Mouse (Mus musculus) heart, embryonic 12.5 days (tissue): ENCODE data around the gene Slc39a5. TPM values are rescaled to one million over a fixed set of nuclear protein-coding genes. Genes with fewer than 3 reads are reported as not detected.
A peak's percentile ranks its signal among the peaks of the same experiment; 100 is the strongest.

Experiments used
- ATAC-seq: fragments of 200-750 bp; cut with Nextera tagmentation; 2 replicates; pipeline ENCODE4 v1.8.0; 2017; ENCODE audit warnings: moderate TSS enrichment, moderate library complexity; ENCODE audit not compliant: insufficient number of reproducible peaks, low FRiP score
- H3K27ac ChIP-seq: fragments of 300-500 bp; sonication (generic); 2 replicates; pipeline ENCODE4 v1.5.1; 2016; ENCODE audit warnings: mild to moderate bottlenecking, moderate library complexity; ENCODE audit not compliant: poor library complexity, severe bottlenecking
- H3K27me3 ChIP-seq: fragments of 300-500 bp; sonication (generic); replicated peaks from 2 replicates; pipeline ENCODE4 v1.6.1; 2016; ENCODE audit warnings: mild to moderate bottlenecking, moderate library complexity
- H3K36me3 ChIP-seq: fragments of 300-500 bp; sonication (generic); 2 replicates; pipeline ENCODE4 v1.6.1; 2016; ENCODE audit warnings: mild to moderate bottlenecking, moderate library complexity
- H3K4me1 ChIP-seq: fragments of 300-500 bp; sonication (generic); replicated peaks from 2 replicates; pipeline ENCODE4 v1.6.1; 2016; ENCODE audit warnings: mild to moderate bottlenecking
- H3K4me2 ChIP-seq: fragments of 300-500 bp; sonication (generic); 2 replicates; pipeline ENCODE4 v1.6.1; 2016; ENCODE audit warnings: mild to moderate bottlenecking, moderate library complexity
- H3K4me3 ChIP-seq: fragments of 300-500 bp; sonication (generic); 2 replicates; pipeline ENCODE4 v1.5.1; 2016; ENCODE audit warnings: mild to moderate bottlenecking
- H3K9ac ChIP-seq: fragments of 300-500 bp; sonication (generic); 2 replicates; pipeline ENCODE4 v1.6.1; 2016; ENCODE audit warnings: mild to moderate bottlenecking, moderate library complexity
- H3K9me3 ChIP-seq: fragments of 300-500 bp; sonication (generic); replicated peaks from 2 replicates; pipeline ENCODE4 v1.6.1; 2016; ENCODE audit warnings: mild to moderate bottlenecking, moderate library complexity
- WGBS: fragments of 180-500 bp; shearing (Covaris S2); methylation state at CpG from one replicate; pipeline ENCODE4 v1.1.7; 2016; 5-methylcytosine and 5-hydroxymethylcytosine counted together
- polyA plus RNA-seq: library from polyadenylated mRNA; unstranded; fragments of >200 nt; fragmentation: Nextera tagmentation; extraction: Ambion mirVana; gene quantifications from 2 replicates; pipeline ENCODE4 v1.2.1, GENCODE M21; 2016

Gene Slc39a5
- polyA plus RNA-seq, 1 experiment from 2014 or later = 0.42 TPM

DNA sequence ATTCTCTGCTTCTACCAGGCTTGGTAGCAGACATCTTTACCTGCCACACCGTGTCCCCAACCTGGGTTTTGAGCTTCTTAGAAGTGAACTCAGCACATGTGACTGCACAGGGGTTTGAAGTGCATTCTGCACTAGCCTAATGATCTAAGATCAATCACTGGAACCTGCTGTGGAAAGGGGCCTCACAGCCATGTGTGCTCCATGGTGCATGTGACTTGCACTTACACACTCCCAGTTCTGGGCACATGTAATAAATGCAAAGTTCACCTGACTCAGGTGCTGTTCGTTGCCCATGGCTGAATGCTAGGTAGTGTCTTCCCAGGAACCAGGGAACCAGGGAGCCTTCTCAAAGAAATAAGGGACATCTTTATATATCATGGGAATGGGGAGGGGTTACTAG lies 32.4 kb upstream of the Slc39a5 start:
- no peak for ATAC-seq
- peaks cover 83% of the 10 kb centered on the region for H3K36me3 ChIP-seq
- WGBS = 92% methylated on average over 2 of the region's 2 CpGs

DNA sequence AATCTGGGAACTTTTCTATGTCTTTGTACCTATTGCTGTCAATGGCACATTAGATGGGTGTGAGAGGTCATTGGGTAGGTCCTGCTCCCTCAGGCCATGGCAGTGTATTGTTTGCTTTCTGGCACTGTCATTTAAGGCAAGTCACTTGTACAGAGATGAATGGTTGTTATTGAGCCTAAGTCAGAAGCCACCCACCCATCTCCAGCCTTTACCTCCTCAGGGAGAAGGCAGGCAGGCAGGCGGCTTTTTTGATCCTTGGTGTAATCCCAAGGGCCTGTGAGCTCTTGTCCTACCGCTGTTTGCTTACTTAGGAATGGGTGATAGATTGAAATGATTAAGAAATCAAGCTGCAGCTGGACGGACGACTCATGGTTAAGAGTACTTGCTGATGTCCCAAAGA lies 28.4 kb upstream of the Slc39a5 start:
- H3K4me3 ChIP-seq = no peak overlapping the region
- no peak overlapping the region for H3K4me2 ChIP-seq
- H3K27ac ChIP-seq = no peak overlapping the region
- no peaks in the 10 kb centered on the region for H3K9me3 ChIP-seq
- WGBS = 84% methylated on average over 4 of the region's 4 CpGs
- peaks cover 63% of the 10 kb centered on the region for H3K36me3 ChIP-seq
- no peaks in the 10 kb centered on the region for H3K27me3 ChIP-seq
- H3K4me1 ChIP-seq = peaks cover 5% of the 10 kb centered on the region
- no peak for ATAC-seq
- H3K9ac ChIP-seq = no peak overlapping the region

More for the DNA sequence above, 32.4 kb upstream of the Slc39a5 start:
- H3K9ac ChIP-seq = no peak overlapping the region
- no peak overlapping the region for H3K4me2 ChIP-seq
- H3K9me3 ChIP-seq = no peaks in the 10 kb centered on the region
- no peaks in the 10 kb centered on the region for H3K27me3 ChIP-seq
- no peak overlapping the region for H3K27ac ChIP-seq
- no peak overlapping the region for H3K4me3 ChIP-seq
- H3K4me1 ChIP-seq = peaks cover 13% of the 10 kb centered on the region; the same call in 1 of the 2 replicates

DNA sequence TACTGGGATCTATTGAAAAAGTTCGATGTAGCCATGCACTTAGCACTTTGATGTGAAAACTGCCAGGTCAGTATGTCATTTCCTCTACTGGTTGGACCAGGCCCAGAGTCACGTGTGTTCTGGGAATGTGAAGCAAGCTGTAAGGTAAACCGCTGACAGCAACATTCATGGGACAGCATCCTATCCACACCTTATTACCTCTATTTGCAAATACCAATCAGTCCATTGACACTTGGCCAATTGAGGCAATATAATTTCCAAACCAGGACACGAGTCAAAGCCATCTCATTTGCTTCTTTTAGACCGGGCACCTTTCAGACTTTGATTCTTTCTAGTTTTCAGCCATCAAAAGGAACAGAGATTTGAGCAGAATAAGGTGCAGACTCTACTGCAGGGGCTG lies 28.0 kb upstream of the Slc39a5 start:
- ATAC-seq = no peak
- H3K27me3 ChIP-seq = no peaks in the 10 kb centered on the region
- H3K4me1 ChIP-seq = peaks cover 5% of the 10 kb centered on the region
- no peak overlapping the region for H3K27ac ChIP-seq
- no peak overlapping the region for H3K9ac ChIP-seq
- peaks cover 63% of the 10 kb centered on the region for H3K36me3 ChIP-seq
- no peak overlapping the region for H3K4me3 ChIP-seq
- 88% methylated on average over 5 of the region's 5 CpGs for WGBS
- no peak overlapping the region for H3K4me2 ChIP-seq
- no peaks in the 10 kb centered on the region for H3K9me3 ChIP-seq

DNA sequence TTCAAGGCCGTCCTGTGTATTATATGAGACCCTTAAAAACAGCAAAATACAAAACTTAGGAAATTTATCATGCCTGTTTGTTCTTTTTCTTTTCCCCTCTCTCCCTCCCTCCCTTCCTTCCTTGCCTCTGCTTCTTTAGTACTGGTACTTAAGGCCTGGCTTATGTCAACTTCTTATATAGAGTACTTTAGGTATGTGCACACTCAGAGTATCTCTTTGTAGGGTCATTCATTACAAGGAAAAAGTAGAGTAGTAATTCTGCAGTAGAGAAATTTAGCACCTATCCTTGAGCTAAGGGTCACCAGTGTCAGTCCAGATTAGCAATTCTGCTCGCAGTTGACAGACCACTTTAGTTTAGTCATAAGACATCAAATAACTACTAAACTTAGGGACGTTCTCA lies 24.2 kb upstream of the Slc39a5 start:
- WGBS = 75% methylated on average over 3 of the region's 3 CpGs
- ATAC-seq = no peak
- H3K27me3 ChIP-seq = no peaks in the 10 kb centered on the region
- no peaks in the 10 kb centered on the region for H3K9me3 ChIP-seq
- peaks cover 75% of the 10 kb centered on the region for H3K36me3 ChIP-seq
- H3K4me1 ChIP-seq = peaks cover 5% of the 10 kb centered on the region
- no peak overlapping the region for H3K9ac ChIP-seq
- H3K4me2 ChIP-seq = no peak overlapping the region
- no peak overlapping the region for H3K27ac ChIP-seq
- no peak overlapping the region for H3K4me3 ChIP-seq

DNA sequence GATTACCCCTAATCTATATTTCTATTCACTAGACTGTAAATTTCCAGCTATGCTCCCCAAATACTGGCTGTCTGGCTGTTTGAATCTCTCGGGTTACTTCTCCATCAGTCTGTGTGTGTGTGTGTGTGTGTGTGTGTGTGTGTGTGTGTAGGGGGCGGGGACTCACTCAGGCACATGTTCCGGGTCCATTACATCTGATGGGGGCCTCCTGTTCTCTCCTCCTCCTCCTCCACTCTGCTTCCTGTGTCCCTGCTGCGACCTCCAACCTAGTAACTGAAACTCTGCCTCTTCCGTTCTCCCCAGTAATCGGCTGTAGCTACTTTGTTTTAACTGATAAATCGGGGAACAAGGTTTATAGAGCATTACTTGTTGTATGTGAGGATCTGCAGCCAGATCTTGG lies 23.6 kb upstream of the Slc39a5 start:
- Histone ChIP-seq H3K27ac (peak overlapping the region; percentile 62; the same call in 1 of the 2 replicates), H3K4me1 (peaks cover 5% of the 10 kb centered on the region), H3K4me2 (no peak overlapping the region), H3K36me3 (peaks cover 75% of the 10 kb centered on the region), H3K9me3 (no peaks in the 10 kb centered on the region), H3K27me3 (no peaks in the 10 kb centered on the region), H3K9ac (0 out of 2 replicates have a peak overlapping the region, but pooled peaks have one; percentile 17), H3K4me3 (no peak overlapping the region)
- ATAC-seq = no peak
- 50% methylated on average over 7 of the region's 7 CpGs for WGBS

DNA sequence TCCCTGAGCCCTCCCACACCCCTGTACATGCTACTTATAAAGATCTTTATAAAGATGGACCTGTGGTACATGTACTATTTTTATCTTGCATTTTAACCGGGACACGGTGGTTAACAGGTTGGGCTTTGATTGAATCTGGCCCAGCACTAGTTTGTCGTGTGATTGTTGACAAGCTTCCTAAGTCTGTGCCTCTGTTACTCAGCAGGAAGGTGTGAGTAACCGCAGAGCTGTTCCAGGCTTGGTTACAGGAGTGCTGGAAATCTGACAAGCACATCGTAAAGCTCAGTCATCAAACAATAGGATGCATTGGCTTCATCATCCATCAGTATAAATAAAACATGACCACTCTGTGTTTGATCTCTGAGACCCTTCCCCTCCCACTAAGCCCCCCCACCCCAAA lies 21.4 kb upstream of the Slc39a5 start:
- Histone ChIP-seq H3K9ac (no peak overlapping the region), H3K9me3 (no peaks in the 10 kb centered on the region), H3K4me3 (no peak overlapping the region), H3K27me3 (no peaks in the 10 kb centered on the region), H3K27ac (no peak overlapping the region), H3K4me2 (no peak overlapping the region), H3K4me1 (peaks cover 5% of the 10 kb centered on the region), H3K36me3 (peaks cover 78% of the 10 kb centered on the region)
- WGBS = 62% methylated on average over 5 of the region's 5 CpGs
- ATAC-seq = no peak

DNA sequence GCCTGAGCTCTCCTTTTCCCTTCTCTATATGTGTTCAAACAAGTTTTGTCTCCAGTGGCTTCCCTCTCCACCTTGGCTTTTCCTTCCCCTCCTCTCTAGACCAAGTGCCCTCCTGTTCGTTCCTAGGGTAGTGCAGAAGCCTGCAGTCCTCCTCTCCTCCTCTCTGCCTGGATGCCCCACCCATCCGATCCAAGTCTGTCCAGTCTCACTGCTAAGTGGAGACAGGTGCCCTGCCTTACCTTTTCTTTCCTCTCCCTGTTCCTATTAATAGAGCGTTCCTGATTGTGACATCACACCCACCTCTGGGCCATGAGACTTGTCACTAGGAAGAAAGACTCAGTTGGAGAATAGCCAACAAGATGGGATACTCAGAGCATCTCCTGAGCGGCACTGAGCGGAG lies 13.8 kb upstream of the Slc39a5 start:
- H3K27me3 ChIP-seq = no peaks in the 10 kb centered on the region
- H3K36me3 ChIP-seq = peaks cover 54% of the 10 kb centered on the region
- no peak overlapping the region for H3K4me2 ChIP-seq
- peaks cover 39% of the 10 kb centered on the region for H3K4me1 ChIP-seq
- H3K9me3 ChIP-seq = no peaks in the 10 kb centered on the region
- no peak for ATAC-seq
- 77% methylated on average over 5 of the region's 5 CpGs for WGBS
- H3K9ac ChIP-seq = peak overlapping the region; percentile 43; the same call in 1 of the 2 replicates
- no peak overlapping the region for H3K4me3 ChIP-seq
- H3K27ac ChIP-seq = no peak overlapping the region

DNA sequence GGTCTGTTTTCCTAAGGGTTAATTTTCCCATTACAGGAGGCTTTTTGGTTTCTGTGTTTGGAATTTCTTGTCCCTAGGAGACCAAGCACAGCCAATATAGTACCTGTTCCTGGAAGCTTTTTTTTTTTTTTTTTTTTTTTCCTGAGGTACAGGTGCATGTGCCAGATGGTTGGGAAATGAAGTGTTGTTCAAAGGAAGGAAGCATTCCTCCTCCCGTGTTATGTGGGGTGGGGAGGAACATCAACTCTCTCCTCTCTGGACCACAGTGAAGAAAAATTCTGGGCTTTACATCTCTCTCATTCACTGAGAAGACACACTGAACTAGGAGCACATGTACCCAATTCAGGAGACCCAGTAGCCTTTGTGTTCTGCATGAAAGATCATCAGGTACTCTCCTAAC lies 12.0 kb upstream of the Slc39a5 start:
- Histone ChIP-seq H3K4me1 (peaks cover 49% of the 10 kb centered on the region), H3K27ac (no peak overlapping the region), H3K9ac (no peak overlapping the region), H3K36me3 (peaks cover 41% of the 10 kb centered on the region), H3K4me2 (peak overlapping the region; percentile 84), H3K4me3 (peak overlapping the region; percentile 86), H3K9me3 (no peaks in the 10 kb centered on the region), H3K27me3 (no peaks in the 10 kb centered on the region)
- ATAC-seq = no peak
- 67% methylated on average over 1 of the region's 1 CpGs for WGBS

DNA sequence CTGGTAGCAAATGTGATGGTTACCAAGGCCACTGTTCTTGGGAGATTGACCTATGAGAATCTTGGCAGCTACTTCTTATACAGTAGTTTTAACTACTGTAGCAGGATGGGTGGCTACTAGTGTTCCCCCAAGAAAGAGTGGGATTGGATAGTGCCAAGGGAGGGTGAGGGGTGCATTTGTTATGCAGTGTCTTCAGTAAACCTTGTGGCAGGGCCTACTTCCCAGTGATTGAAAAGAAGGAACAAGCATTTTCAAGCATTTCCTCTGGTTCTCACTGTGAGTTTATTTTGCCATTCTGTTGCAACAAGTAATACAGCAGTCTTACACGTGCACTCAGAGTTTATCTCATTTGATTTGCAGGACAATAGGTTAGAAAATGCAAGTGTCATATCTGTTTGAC lies 11.5 kb upstream of the Slc39a5 start:
- Histone ChIP-seq H3K4me2 (peak overlapping the region; percentile 84), H3K27ac (peak overlapping the region; percentile 94; the same call in 1 of the 2 replicates), H3K36me3 (peaks cover 41% of the 10 kb centered on the region), H3K4me3 (peak overlapping the region; percentile 86), H3K9ac (peak overlapping the region; percentile 91), H3K9me3 (no peaks in the 10 kb centered on the region), H3K4me1 (peaks cover 49% of the 10 kb centered on the region), H3K27me3 (no peaks in the 10 kb centered on the region)
- WGBS = 36% methylated on average over 1 of the region's 1 CpGs
- ATAC-seq = no peak

DNA sequence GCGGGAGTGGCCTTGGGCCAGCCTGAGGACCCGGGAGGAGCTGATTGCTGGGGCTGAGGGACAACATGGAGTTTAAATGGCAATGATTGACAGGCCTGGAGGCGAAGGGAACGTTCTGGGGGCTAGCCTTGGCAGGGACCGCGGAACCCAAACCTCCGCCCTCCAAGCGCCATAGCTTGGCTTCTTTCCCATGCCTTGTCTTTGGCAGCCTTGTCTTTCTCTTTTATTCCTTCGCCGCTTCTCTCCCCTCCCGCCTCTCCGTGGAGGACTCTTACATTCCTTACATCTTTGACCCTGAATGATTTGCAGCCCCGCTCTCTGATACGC lies 11.0 kb upstream of the Slc39a5 start:
- H3K9ac ChIP-seq = peak overlapping the region; percentile 91
- H3K9me3 ChIP-seq = no peaks in the 10 kb centered on the region
- under 1% methylated on average over 14 of the region's 14 CpGs for WGBS
- peak overlapping the region; percentile 84 for H3K4me2 ChIP-seq
- peaks cover 37% of the 10 kb centered on the region for H3K36me3 ChIP-seq
- H3K27ac ChIP-seq = peak overlapping the region; percentile 94
- no peaks in the 10 kb centered on the region for H3K27me3 ChIP-seq
- ATAC-seq = no peak
- H3K4me3 ChIP-seq = peak overlapping the region; percentile 86
- peaks cover 49% of the 10 kb centered on the region for H3K4me1 ChIP-seq

DNA sequence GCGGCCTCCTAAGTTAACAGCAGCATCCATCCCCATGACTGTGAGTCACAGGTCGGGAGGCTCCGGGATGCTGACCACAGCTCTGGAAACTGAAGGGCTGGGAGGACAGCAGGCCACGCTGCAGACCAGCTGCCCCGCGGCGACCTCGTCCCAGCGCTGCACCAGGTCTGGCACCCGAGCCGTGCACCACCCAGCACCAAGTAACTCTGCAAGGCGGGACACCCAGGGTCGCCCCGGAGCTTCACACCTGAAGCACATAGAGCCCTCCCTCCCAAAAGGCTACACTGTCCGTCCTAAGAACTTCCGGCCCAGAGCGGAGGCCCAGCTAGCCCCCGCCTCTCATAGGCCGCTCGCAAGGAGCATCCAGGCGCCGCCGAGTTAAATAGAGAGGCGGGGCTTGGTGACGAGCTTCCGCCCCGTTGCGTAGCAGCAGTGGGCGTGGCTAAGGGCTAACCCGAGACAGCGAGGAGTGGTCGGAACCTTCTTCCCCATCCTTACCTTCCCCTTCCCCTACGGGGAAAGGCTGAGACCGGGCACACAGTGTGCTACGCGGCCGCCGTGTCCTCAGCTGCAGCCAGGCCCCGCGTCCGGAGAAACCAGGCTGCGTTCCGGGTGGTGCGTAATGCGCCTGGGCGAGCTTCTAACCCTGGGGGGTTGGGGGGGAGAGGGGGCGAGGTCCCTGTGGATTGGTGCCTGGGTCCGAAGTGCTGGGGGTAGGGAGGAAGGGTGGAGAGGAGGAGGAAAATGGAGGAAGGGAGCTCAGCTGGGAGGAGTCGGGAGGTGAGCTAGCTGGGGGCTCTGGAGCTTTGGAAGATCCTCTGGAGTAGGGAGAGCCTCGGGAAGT lies 10.4 kb upstream of the Slc39a5 start, which contains the start of the genes Nabp2 and Rnf41:
Gene Nabp2, minus strand, starts transcription at position 282 of the 844 bp plus-strand sequence.
Gene Rnf41, plus strand, starts transcription at position 447 of the 844 bp plus-strand sequence.
- Histone ChIP-seq H3K9me3 (no peaks in the 10 kb centered on the region), H3K4me1 (peaks cover 49% of the 10 kb centered on the region), H3K9ac (peak within 1 kb of the TSS; percentile 91), H3K4me2 (peak within 1 kb of the TSS; percentile 84), H3K27me3 (no peaks in the 10 kb centered on the region), H3K27ac (peak within 1 kb of the TSS; percentile 94), H3K36me3 (peaks cover 36% of the 10 kb centered on the region), H3K4me3 (peak within 1 kb of the TSS; percentile 86)
- under 1% methylated on average over 49 of the region's 50 CpGs for WGBS
- ATAC-seq = peak; percentile 92
